ENCODE assay signal across 18 mouse cellular contexts in genomic region chr5:12377261-12377660, GRCm38 (mm10).
"Had no signal": no experiment of that assay in that cellular context is flagged by ENCODE, and none has a peak within 500 bp of the region (broad histone marks: within the 10 kb centered on the region; RNA-seq: fewer than 3 reads in every experiment).

No protein-coding gene starts in this region.

- DNase-seq: lung, adult 18-20 months; lung, embryonic 14.5 days; lung, postnatal 10 days; lung, postnatal 4 days; retina, postnatal 1 day; right cerebral cortex, adult 18-20 months; right cerebral cortex, postnatal 25 days; right cerebral cortex, postnatal 4 days; spleen, adult 18-20 months; thymus, adult 18-20 months; thymus, postnatal 14 days; thymus, postnatal 36 days had no signal

- H3K27ac ChIP-seq: midbrain, embryonic 10.5 days; midbrain, embryonic 12.5 days; midbrain, embryonic 15.5 days; neural tube, embryonic 13.5 days; neural tube, embryonic 15.5 days had no signal

- H3K36me3 ChIP-seq: midbrain, embryonic 10.5 days; midbrain, embryonic 12.5 days; midbrain, embryonic 15.5 days; neural tube, embryonic 13.5 days; neural tube, embryonic 15.5 days had no signal

- H3K9ac ChIP-seq: lung, embryonic 14.5 days; midbrain, embryonic 12.5 days; midbrain, embryonic 15.5 days; neural tube, embryonic 13.5 days; neural tube, embryonic 15.5 days had no signal

- H3K27me3 ChIP-seq: midbrain, embryonic 15.5 days; neural tube, embryonic 15.5 days had no signal

- H3K4me3 ChIP-seq: midbrain, embryonic 10.5 days; midbrain, embryonic 12.5 days; midbrain, embryonic 15.5 days; myocyte; neural tube, embryonic 13.5 days; neural tube, embryonic 15.5 days had no signal

- H3K4me1 ChIP-seq: midbrain, embryonic 10.5 days; midbrain, embryonic 12.5 days; midbrain, embryonic 15.5 days; neural tube, embryonic 13.5 days; neural tube, embryonic 15.5 days had no signal
